Mouse (Mus musculus): ENCODE measurements around the gene Fibin.

The Fibin gene

GRCm38 (mm10) chr2:110362432-110363283 lies at the start of gene Fibin:
Gene Fibin, minus strand, starts transcription at chr2:110363183.
- no peak for DNase-seq (ENCODE audit: low spot score in 2 of 2)

GRCm38 (mm10) chr2:110411428-110411827 lies 48.4 kb upstream of the Fibin start:
- DNase-seq (ENCODE audit: low spot score in 2 of 2): no peak

GRCm38 (mm10) chr2:110408757-110409156 lies 45.8 kb upstream of the Fibin start:
- DNase-seq (ENCODE audit: low spot score in 2 of 2): no peak

- DNase-seq (ENCODE audit: low spot score in 2 of 2): no peak
Observed at GRCm38 (mm10) chr2:110392714-110393336, 29.8 kb upstream of the Fibin start.

- no peak for DNase-seq (ENCODE audit: low spot score in 2 of 2)
Observed at GRCm38 (mm10) chr2:110390736-110391409, 27.9 kb upstream of the Fibin start.

GRCm38 (mm10) chr2:110379811-110380210 lies 16.8 kb upstream of the Fibin start:
- DNase-seq (ENCODE audit: low spot score in 2 of 2): no peak

GRCm38 (mm10) chr2:110376660-110377059 lies 13.7 kb upstream of the Fibin start:
- no peak for DNase-seq (ENCODE audit: low spot score in 2 of 2)

GRCm38 (mm10) chr2:110375475-110375874 lies 12.5 kb upstream of the Fibin start:
- no peak for DNase-seq (ENCODE audit: low spot score in 2 of 2)

- no peak for DNase-seq (ENCODE audit: low spot score in 2 of 2)
Observed at GRCm38 (mm10) chr2:110373186-110373585, 10.2 kb upstream of the Fibin start.

- DNase-seq (ENCODE audit: low spot score in 2 of 2): no peak
Observed at GRCm38 (mm10) chr2:110367382-110367887, 4.5 kb upstream of the Fibin start.

GRCm38 (mm10) chr2:110365401-110365800 lies 2.4 kb upstream of the Fibin start:
- no peak for DNase-seq (ENCODE audit: low spot score in 2 of 2)

- no peak for DNase-seq (ENCODE audit: low spot score in 2 of 2)
Observed at GRCm38 (mm10) chr2:110363855-110364254, 872 bp upstream of the Fibin start.

GRCm38 (mm10) chr2:110353302-110353970 lies 9.5 kb downstream of the Fibin start:
- DNase-seq (ENCODE audit: low spot score in 2 of 2): no peak

GRCm38 (mm10) chr2:110351843-110352251 lies 11.1 kb downstream of the Fibin start:
- DNase-seq (ENCODE audit: low spot score in 2 of 2): no peak

- no peak for DNase-seq (ENCODE audit: low spot score in 2 of 2)
Observed at GRCm38 (mm10) chr2:110351406-110351805, 11.6 kb downstream of the Fibin start.

- no peak for DNase-seq (ENCODE audit: low spot score in 2 of 2)
Observed at GRCm38 (mm10) chr2:110328953-110329352, 34.0 kb downstream of the Fibin start.

- DNase-seq (ENCODE audit: low spot score in 2 of 2): no peak
Observed at GRCm38 (mm10) chr2:110319949-110320348, 43.0 kb downstream of the Fibin start.

- no peak for DNase-seq (ENCODE audit: low spot score in 2 of 2)
Observed at GRCm38 (mm10) chr2:110319266-110319665, 43.7 kb downstream of the Fibin start.

GRCm38 (mm10) chr2:110318719-110319118 lies 44.3 kb downstream of the Fibin start:
- no peak for DNase-seq (ENCODE audit: low spot score in 2 of 2)

- no peak for DNase-seq (ENCODE audit: low spot score in 2 of 2)
Observed at GRCm38 (mm10) chr2:110316116-110316883, 46.7 kb downstream of the Fibin start.
